Mouse (Mus musculus) retina, embryonic 14.5 days (tissue): ENCODE measurements around the gene Thoc5.
A peak's percentile ranks its signal among the peaks of the same experiment; 100 is the strongest.

ENCODE experiments used
- DNase-seq: peaks from one replicate; pipeline ENCODE4 v3.0.0-alpha.2; 2015; ENCODE audit warnings: low spot score

The Thoc5 gene

GRCm38 (mm10) chr11:4974376-4975122 is 79.4 kb downstream of the Thoc5 start:
- DNase-seq, result no peak

- DNase-seq, result peak; percentile 90
Measured at GRCm38 (mm10) chr11:4975623-4976022, 80.5 kb downstream of the Thoc5 start.
